Mouse (Mus musculus) liver, embryonic 14.5 days (tissue): ENCODE results near the gene Col6a3. TPM values are rescaled to one million over a fixed set of nuclear protein-coding genes. Genes with fewer than 3 reads are reported as not detected.

Experiments
- ATAC-seq: fragments of 200-750 bp; cut with Nextera tagmentation; 2 replicates; pipeline ENCODE4 v1.8.0; 2017; ENCODE audit warnings: moderate number of reproducible peaks, mild to moderate bottlenecking, moderate library complexity; ENCODE audit not compliant: insufficient read depth
- DNase-seq, 3 experiments: peaks; one replicate each; pipeline ENCODE4 v3.0.0-alpha.2; 2012 to 2013; ENCODE audit warnings: low read depth in 3 of 3, low spot score in 3 of 3
- H3K27ac ChIP-seq: fragments of 300-500 bp; sonication (generic); 2 replicates; pipeline ENCODE4 v1.5.1; 2014; ENCODE audit warnings: moderate library complexity, mild to moderate bottlenecking, control low read depth, inconsistent platforms
- H3K27me3 ChIP-seq: fragments of 300-500 bp; sonication (generic); 2 replicates; pipeline ENCODE4 v1.6.1; 2014; ENCODE audit warnings: mild to moderate bottlenecking, low read length, moderate library complexity; ENCODE audit not compliant: control insufficient read depth, insufficient read depth
- H3K36me3 ChIP-seq: fragments of 300-500 bp; sonication (generic); replicated peaks from 2 replicates; pipeline ENCODE4 v1.6.1; 2014; ENCODE audit warnings: low read depth; ENCODE audit not compliant: control insufficient read depth, insufficient read depth
- H3K4me1 ChIP-seq, 2 experiments: fragments of 200-500 bp in 1 of 2; fragments of 300-500 bp in 1 of 2; sonication (generic) in 1 of 2; replicated peaks; 2 replicates each; pipeline ENCODE4 v1.6.1; 2012 to 2014; ENCODE audit warnings: antibody characterized with exemption in 1 of 2, inconsistent platforms in 1 of 2, low read length in 1 of 2; ENCODE audit not compliant: control insufficient read depth in 2 of 2, insufficient read depth in 2 of 2
- H3K4me2 ChIP-seq: fragments of 300-500 bp; sonication (generic); 2 replicates; pipeline ENCODE4 v1.6.1; 2014; ENCODE audit warnings: low read depth, mild to moderate bottlenecking, control low read depth, moderate library complexity
- H3K4me3 ChIP-seq, 2 experiments: fragments of 200-500 bp in 1 of 2; fragments of 300-500 bp in 1 of 2; sonication (generic) in 1 of 2; 2 replicates each; pipeline ENCODE4 v1.5.1; 2012 to 2014; ENCODE audit warnings: low read depth in 2 of 2, low read length in 2 of 2, mild to moderate bottlenecking in 2 of 2, control low read depth in 1 of 2, inconsistent platforms in 1 of 2, moderate library complexity in 1 of 2; ENCODE audit not compliant: insufficient read depth in 1 of 2
- H3K9ac ChIP-seq: fragments of 300-500 bp; sonication (generic); replicated peaks from 2 replicates; pipeline ENCODE4 v1.6.1; 2014; ENCODE audit warnings: mild to moderate bottlenecking, control low read depth, moderate library complexity
- H3K9me3 ChIP-seq: fragments of 300-500 bp; sonication (generic); 2 replicates; pipeline ENCODE4 v1.6.1; 2016; ENCODE audit warnings: low read length, mixed read lengths; ENCODE audit not compliant: control insufficient read depth
- CTCF ChIP-seq: IDR thresholded peaks from 2 replicates; pipeline ENCODE4 v1.5.1; 2016; ENCODE audit warnings: antibody characterized with exemption, low read depth, control low read depth
- EP300 ChIP-seq: IDR thresholded peaks from 2 replicates; pipeline ENCODE4 v1.6.1; 2016; ENCODE audit warnings: antibody characterized with exemption, low read depth
- WGBS: fragments of 180-500 bp; shearing (Covaris S2); extraction: QIAGEN DNeasy Blood & Tissue Kit; methylation state at CpG from one replicate; pipeline ENCODE4 v1.1.7; 2014; ENCODE audit not compliant: insufficient replicate concordance; 5-methylcytosine and 5-hydroxymethylcytosine counted together
- polyA plus RNA-seq, 2 experiments: library from polyadenylated mRNA; depleted of rRNA in 1 of 2; stranded (reverse) in 1 of 2; unstranded in 1 of 2; fragments of >200 nt; fragmentation: Nextera tagmentation in 1 of 2; extraction: Ambion mirVana in 1 of 2; gene quantifications; 2 replicates each; pipeline versions ENCODE4 v1.2.1 to v1.2.3; 2012 to 2014

The Col6a3 gene
- polyA plus RNA-seq, 2 experiments, result 2.8 to 4.2 TPM

DNA sequence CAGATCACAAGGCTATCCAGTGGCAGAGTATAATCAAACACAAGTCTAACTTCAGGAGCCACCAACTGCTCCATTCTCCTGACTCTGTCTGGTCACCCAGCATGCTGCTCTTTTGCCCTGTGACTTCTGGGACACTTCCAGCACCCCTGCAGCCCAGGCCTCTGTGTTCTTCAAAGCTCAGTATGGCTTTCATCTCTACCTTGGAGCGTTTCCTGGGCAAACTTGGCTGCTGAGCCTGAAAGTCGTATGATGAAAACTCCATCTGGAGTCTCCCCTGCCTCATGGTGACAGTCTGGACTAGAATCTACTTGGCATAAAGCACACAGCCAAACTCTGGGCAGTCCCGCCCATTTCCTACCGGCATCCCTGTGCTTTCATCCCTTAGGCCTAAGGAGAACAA is 95.2 kb downstream of the Col6a3 start:
- no peak overlapping the region for H3K4me2 ChIP-seq
- no peak for TF ChIP-seq CTCF
- no peak for TF ChIP-seq EP300
- ATAC-seq (no peak), DNase-seq (no peak)
- H3K36me3 ChIP-seq, result no peaks in the 10 kb centered on the region
- no peaks in the 10 kb centered on the region for H3K9me3 ChIP-seq
- H3K27me3 ChIP-seq, result no peaks in the 10 kb centered on the region
- H3K4me3 ChIP-seq, result no peak overlapping the region
- H3K9ac ChIP-seq, result no peak overlapping the region
- H3K27ac ChIP-seq, result no peak overlapping the region
- no peaks in the 10 kb centered on the region; a peak in 1 of 4 replicates for H3K4me1 ChIP-seq
- 47% methylated on average over 4 of the region's 4 CpGs for WGBS

DNA sequence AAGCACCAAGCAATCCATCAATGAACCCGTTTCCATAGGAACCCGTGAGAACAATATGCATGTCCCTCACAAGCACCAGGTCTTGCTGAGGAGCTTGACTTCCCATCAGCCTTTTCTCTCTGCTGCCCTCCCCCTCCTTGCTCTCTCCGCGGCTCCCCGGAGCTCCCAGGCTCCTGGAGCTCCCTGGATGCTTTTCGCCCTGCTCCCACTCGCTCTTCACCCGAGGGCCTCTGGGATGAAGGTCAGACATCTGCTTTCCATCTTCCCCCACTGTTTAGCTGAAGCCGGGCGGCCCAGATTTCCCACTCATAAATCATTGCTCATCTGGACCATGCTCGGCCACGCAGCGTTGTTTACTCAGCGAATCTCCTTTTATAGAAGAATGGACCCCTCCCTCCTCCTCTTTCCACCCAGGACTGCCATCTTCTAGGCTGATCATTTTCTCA is 99.8 kb downstream of the Col6a3 start:
- WGBS, result 19% methylated on average over 14 of the region's 14 CpGs
- H3K4me2 ChIP-seq, result no peak overlapping the region
- H3K27me3 ChIP-seq, result no peaks in the 10 kb centered on the region
- no peaks in the 10 kb centered on the region; a peak in 1 of 4 replicates for H3K4me1 ChIP-seq
- H3K36me3 ChIP-seq, result no peaks in the 10 kb centered on the region
- no peak for ATAC-seq
- no peak overlapping the region for H3K9ac ChIP-seq
- TF ChIP-seq CTCF (no peak), EP300 (no peak)
- no peak overlapping the region for H3K4me3 ChIP-seq
- H3K27ac ChIP-seq, result no peak overlapping the region
- no peak for DNase-seq
- H3K9me3 ChIP-seq, result no peaks in the 10 kb centered on the region

DNA sequence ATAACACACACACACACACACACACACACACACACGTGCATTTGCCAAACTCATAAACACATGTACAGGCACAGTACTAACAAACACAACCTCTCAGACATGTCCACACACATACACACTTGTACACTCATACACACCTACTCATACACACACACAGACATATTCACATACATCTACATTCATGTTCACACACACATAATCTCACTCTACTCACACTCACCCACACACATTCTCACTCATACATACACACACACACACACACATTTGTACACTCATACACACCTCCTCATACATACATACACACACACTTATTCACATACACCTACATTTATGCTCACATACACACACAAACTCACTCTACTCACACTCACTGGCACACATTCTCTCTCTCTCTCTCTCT is 100.3 kb downstream of the Col6a3 start:
- H3K36me3 ChIP-seq, result no peaks in the 10 kb centered on the region
- ATAC-seq (no peak), DNase-seq (no peak)
- TF ChIP-seq EP300, result no peak
- TF ChIP-seq CTCF, result no peak
- 52% methylated on average over 1 of the region's 1 CpGs for WGBS
- no peak overlapping the region for H3K27ac ChIP-seq
- H3K27me3 ChIP-seq, result no peaks in the 10 kb centered on the region
- H3K9ac ChIP-seq, result no peak overlapping the region
- no peaks in the 10 kb centered on the region; a peak in 1 of 4 replicates for H3K4me1 ChIP-seq
- no peak overlapping the region for H3K4me3 ChIP-seq
- no peaks in the 10 kb centered on the region for H3K9me3 ChIP-seq
- H3K4me2 ChIP-seq, result no peak overlapping the region

DNA sequence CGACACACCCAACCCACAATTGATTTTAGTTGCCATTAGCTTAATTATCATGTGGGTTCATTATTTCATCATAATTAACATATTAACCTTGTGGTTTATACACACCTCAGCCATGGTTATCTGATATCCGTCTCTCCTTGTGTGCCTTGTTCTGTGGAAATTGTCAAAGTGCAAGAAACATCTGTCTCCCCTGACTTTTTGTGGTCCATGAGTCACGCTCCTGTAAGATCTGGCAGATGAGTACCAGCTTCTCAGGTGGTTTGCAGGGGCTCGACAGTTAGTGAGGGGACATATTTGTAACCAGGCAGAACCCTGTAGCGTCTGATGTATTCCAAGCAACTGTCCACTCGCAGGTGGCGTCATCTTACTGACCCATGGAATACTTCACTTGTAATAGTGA is 101.1 kb downstream of the Col6a3 start:
- ATAC-seq, result no peak
- H3K4me1 ChIP-seq, result no peaks in the 10 kb centered on the region; a peak in 1 of 4 replicates
- no peaks in the 10 kb centered on the region for H3K36me3 ChIP-seq
- no peak overlapping the region for H3K4me3 ChIP-seq
- H3K9me3 ChIP-seq, result no peaks in the 10 kb centered on the region
- WGBS, result 66% methylated on average over 7 of the region's 7 CpGs
- TF ChIP-seq EP300 (no peak), CTCF (no peak)
- no peak overlapping the region for H3K4me2 ChIP-seq
- no peak overlapping the region for H3K9ac ChIP-seq
- no peaks in the 10 kb centered on the region for H3K27me3 ChIP-seq
- H3K27ac ChIP-seq, result no peak overlapping the region
- no peak for DNase-seq

DNA sequence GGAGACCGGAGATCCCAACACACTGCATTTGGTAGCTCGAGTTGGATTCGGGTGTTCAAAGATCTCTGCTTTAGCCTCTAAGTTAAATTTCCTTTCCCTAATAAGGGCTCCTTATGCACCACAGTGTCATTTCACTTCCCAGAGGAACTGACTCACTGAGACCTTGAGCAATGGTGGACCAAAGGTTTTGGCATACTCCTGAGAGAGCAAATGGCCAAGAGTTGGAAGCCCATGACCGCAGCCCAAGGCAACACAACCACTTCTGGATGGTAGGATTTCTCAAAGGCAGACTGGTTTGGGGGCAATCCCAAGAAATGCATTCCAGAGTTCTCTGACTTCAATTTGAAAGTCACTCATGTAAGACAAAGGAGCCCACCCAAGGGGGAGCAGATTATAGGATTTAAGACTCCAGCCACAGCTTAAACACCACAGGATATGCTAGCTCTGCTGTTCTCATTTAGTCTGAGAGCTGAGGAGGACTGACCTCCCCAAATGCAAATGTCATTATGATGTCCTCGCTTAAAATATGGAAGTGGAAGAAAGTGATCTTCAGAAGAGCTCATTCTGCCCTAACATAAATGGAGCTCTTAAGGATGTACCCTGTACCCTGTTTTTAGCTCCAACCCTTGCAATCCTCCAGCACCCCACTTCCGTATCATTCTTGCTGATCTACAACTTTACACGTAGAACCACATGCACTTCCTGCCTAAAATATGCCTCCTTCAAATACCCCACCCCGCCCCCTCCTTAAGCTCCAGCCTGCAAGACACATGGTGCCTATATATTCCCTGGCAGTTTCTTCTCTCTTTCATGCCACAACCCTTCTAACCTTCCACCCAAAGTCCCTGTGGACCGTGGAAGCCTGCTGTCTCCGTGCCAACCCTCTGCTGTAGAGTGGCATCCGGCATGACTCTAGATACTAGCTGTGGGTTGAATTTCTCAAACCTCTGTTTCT is 103.3 kb downstream of the Col6a3 start:
- no peaks in the 10 kb centered on the region for H3K9me3 ChIP-seq
- H3K4me1 ChIP-seq, result no peaks in the 10 kb centered on the region
- no peak overlapping the region for H3K9ac ChIP-seq
- no peaks in the 10 kb centered on the region for H3K27me3 ChIP-seq
- no peak overlapping the region for H3K27ac ChIP-seq
- WGBS, result 60% methylated on average over 11 of the region's 11 CpGs
- ATAC-seq, result no peak
- TF ChIP-seq CTCF (no peak), EP300 (no peak)
- H3K4me3 ChIP-seq, result no peak overlapping the region
- DNase-seq, result no peak
- H3K36me3 ChIP-seq, result no peaks in the 10 kb centered on the region
- H3K4me2 ChIP-seq, result no peak overlapping the region
